Mouse (Mus musculus) urinary bladder, adult 18-20 months (tissue): Measurements from ENCODE around the gene Rgl1.

ENCODE experiments used
- DNase-seq, 2 experiments: peaks; one replicate each; pipeline ENCODE4 v3.0.0; 2022; ENCODE audit warnings: low spot score in 2 of 2, mixed read lengths in 2 of 2

Rgl1 gene

DNA sequence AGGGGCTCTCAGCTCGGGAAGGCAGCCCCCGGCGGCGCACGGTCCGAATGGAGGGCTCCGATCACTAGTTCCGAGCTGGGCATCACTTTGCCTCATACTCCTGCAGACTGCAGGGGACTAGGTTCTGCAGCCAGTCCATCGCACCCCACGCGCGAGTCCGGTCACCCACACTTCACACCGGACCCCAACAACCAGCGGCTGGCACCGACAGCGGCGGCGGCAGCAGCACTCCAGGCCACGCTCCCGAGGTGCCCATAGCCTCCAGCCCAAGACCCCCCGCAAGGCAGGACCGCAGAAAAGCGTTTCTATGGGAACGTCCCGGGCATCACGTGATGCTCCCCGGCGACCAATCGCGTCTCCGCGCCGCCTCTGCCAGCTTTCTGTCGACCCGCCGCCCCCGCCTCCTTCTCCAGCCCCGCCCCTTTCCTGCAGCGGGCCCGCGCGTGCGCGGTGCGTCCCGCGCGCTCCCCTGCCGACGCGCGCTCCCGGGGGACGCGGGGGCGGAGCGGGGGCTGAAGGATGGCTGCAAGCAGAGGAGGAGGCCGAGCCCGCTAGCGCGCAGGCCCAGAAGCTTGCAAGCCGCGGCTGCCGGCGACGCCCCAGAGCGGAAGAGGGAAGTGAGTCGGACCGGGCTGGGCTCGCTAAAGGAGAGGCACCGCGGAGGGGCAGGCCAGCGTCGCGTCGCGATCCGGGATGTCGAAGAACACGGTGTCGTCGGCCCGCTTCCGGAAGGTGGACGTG is at the start of gene Rgl1, which contains the start of gene Arpc5:
Rgl1 (minus strand) TSS at position 320 of the 741 bp plus-strand sequence.
Arpc5 (plus strand) TSS at position 511 of the 741 bp plus-strand sequence.
- peak; percentile 93 to 96 for DNase-seq

DNA sequence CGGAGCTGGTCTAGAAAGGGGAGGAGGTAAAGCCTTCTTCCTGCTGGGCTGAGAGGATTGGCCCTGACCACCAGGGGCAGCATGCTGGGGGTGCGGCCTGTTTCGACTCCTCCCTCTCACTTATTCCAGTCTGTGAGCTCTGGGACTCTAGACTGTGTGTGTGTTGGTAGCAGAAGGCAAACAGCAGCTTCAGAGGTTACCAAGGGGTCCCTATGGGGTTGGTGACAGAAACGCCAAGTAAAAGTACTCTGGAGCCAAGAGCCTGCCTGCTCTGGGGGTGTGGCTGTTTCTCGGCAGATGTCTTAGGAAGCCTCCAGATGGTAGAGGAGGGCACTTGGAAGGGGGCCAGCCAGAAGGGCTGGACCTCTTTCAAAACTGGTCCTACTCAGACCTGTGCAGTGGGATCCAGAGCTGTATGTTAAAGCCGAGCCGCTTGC is 49.1 kb upstream of the Rgl1 start:
- no peak for DNase-seq

GRCm38 (mm10) chr1:152810533-152811439 is 44.6 kb upstream of the Rgl1 start:
- no peak for DNase-seq

DNA sequence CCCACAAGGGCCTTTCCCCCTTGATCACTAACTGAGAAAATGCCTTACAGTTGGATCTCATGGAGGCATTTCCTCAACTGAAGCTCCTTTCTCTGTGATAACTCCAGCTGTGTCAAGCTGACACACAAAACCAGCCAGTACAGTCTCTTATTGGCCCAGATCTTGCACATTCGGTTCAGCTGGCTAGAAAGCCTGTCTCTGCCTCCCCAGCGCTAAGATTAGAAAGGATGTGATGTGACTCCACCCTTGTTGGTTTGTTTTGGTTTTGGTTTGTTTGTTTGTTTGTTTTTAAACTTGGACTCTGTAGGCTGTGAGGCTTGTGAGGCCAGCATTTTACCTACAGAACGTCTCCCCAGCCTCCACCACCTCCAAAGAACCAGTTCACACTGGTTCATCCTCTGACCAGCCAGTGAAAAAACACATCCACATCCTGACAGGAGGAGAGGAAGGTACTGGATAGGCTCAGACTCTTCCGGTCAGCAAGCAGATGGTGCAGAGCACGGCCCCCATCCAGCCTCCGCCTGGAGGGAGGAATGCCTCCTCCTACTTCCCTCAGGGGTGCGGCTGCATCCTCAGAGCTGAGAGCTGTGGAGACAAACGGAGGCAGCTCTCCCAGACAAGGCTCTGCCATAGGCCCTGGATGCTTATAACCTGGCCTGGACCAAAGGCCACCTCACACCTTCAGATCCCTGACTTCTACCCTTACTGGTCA is 43.5 kb upstream of the Rgl1 start:
- DNase-seq = no peak

DNA sequence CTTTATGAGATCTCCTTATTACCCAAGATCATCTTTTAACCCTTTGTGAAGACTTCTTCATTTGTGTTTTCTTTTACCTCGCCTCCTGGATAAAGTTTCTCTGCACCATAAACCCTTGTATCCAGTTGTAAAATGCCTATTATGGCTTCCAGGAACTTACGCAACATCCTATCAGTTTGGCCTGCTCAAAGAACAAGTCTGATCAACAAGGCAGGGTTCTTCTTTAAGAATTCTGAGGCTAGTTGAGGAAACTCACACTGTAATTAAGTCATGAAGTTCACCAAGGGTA is 42.2 kb upstream of the Rgl1 start:
- no peak for DNase-seq

- DNase-seq = no peak
These were observed 41.7 kb upstream of the Rgl1 start for GRCm38 (mm10) chr1:152807619-152808391.

DNA sequence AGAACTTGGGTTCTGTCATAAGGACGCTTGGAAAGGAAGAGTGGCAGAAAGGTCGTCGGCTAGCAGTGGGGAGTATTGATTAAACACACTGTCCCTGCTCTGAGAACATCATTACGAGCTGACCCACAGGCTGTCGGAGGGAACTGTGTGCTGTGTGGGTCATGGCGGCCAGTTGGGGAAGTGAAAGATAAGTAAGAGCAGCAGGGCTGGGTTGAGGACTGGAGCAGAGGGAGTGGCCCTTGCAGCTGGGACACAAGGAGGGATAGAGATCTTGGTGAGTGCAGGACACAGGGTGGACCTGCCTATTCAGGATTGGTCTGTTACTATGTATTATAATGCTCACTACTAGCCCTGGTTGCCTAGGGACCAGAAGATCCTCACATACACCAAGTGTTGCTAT is 38.8 kb upstream of the Rgl1 start:
- no peak for DNase-seq

DNA sequence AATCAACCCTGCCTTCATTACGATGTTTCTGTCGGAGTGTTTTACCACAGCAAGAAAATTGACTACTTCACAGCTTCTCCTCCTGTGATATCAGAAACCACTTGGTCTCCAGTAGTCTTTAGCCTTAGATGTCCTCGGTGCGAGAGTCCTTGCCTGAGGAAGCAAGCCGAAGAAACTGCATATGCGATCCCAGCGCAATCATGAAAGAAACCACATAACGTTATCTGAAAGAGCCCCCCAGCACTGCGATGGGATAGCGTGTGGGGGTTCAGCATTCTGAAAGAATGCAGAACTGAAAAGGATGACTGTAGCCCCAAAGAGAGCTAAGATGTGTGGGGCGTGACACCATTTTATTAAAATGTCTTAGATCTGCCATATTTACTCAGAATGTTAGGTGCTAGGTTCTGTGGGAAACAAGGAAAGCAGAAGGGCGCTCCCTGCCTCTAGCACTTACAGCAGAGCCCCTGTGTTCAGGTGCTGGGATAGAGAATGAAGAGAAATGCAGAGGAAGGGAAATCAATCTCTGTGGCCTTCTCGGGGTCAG is 34.6 kb upstream of the Rgl1 start:
- no peak for DNase-seq

DNA sequence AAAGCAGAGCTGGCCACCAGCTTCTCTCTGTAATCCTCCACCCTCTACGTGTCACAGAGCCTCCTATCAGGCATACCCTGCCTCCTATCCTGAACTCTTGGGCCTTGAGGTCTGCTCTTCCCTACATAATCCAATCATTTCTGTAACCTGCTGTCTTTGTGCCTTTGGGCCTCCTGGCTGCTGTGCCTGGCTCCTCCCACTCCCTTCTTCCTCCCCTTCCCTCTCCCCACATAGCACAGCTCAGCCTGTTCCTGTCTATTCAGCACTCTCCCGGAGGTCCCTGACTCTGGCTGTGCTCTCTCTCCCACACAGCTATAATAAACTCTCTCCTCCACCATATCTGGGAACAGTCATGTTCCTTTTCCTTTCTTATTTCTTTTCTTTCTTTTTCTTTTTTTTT is 33.7 kb upstream of the Rgl1 start, which contains the start of gene Ncf2:
Ncf2 (plus strand) TSS at position 298 of the 400 bp plus-strand sequence.
- DNase-seq = no peak

DNA sequence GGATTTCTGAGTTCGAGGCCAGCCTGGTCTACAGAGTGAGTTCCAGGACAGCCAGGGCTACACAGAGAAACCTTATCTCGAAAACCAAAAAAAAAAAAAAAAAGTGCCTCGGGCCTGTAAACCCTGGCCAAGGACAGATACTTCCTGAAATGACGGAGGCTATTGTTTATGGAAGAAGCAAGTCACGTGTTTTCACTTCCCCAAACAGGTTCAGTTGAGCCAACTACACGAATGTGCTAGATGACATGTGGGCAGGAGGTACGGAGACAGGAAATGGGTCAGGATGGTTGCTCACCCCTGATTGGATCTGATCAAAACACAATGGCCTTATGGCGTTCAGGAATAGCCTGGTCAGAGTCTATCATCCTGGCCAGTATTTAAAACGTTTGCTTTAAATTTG is 32.0 kb upstream of the Rgl1 start:
- no peak for DNase-seq

DNA sequence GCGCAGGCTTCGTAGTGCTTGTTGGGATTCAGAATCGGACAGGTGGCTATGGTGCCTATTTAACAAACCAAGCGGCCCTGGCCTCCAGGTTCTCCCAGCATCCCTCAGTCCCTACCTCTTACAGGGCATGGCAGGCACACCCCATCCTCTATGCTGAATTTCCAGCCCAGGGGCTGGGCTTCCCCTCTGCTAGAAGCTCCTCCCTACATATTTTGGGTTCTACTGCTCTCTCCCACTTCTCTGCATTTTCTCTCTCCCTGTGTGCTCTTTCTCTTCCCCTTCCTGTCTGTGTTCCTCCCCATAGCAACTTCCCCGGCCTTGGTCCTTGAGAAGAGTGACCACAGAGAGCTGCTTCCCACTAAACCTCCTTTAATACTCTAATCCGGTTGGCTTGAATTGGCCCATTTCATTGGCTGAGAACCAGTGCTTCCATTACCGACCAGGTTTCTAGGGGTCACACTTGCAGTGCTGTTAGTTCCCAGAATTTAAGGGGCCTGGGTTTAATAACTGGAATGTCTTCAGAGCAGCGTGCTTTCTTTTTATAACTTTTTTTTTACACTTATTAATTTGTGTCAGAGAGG is 30.6 kb upstream of the Rgl1 start:
- DNase-seq = no peak

DNA sequence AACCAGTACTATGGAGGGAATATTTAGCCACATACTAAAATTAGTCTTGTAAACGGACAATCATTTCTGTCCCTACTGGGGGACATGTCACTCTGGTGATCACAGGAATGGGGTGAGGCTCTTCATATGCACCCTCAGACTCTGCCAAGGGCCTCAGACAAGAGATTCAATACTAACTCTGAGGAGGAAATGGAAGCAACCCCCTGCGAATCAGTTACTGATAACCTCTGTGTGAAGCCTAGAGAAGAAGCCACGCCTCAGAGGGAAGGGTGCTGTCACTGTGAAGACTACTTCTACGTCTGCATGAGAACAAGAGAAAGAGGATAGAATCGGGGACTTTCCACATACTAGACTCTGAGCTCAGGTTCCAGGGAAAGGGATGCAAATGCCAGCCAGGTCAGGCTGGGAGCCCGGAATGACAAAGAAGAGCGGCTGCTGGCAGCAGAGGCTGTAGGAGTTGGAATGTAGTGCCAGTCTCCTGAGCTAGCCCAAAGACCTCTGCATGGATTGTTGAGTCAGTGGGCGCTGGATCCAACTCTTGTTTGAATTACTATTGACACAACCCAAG is 29.6 kb upstream of the Rgl1 start:
- DNase-seq = no peak

DNA sequence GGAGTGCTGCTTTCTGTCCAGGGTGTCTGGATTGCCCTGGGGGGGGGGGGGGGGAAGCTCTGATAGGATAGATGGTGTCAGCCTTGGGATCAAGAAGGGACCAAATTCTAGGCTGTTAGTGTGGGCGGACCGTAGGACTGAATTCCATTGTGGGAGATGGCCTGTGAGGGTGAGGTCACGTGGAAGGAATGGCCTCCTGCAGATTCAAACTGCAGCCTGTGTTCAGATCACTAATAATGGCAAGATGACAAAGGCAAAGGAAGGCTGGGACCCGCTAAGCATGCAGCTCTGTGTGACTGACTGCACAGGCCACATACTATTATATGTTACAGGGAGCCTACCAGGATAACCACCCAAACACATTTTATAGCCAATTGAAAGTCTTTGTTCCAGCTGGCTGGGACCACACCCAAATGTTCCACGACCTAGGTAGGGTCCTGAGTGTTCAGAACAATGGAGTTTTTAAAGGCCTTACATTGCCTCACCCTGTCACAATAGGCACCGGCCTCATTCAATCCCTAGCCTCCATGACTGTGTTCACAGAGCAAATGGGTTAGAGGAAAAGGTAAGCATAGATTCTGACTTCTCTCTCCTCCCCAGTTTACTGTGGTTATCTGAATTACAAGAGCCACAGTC is 27.5 kb upstream of the Rgl1 start:
- DNase-seq = no peak

DNA sequence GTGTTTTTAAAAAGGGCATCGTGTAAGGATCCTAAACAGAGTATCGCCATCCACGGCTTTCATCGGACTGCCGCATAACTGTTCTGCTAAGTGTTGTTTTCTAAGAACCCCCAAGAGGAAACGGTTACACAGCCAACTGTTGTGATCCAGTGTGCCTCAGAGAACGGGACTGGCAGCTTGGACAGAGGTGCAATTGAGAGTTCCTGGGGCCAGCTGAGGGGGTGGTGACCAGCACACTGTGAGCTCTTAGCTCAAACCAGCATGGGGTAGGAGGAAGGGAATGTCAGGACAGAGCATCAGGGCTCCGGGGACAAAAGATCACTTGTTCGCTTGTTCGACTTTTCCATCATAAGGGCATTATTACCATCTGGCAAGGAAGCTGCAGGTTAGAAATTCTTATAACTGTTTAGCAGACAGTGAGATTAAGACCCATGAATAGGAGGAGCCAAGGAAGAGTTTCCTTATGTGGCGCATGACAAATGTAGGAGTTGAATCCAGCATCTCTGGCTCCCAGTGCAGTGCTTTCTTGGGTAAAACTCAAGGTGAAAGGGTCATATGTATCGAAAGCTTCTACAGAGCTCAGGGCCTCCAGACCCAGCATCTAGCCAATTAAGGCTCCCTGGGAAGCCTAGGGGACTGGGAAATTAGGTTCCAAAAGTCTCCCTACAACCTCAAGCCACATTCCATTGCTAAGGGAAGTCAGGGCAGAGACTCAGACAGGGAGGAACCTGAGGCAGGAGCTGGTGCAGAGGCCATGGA is 26.8 kb upstream of the Rgl1 start:
- no peak for DNase-seq

- DNase-seq = no peak
These were observed 25.1 kb upstream of the Rgl1 start for GRCm38 (mm10) chr1:152791269-152791668.

- no peak for DNase-seq
These were observed 24.7 kb upstream of the Rgl1 start for GRCm38 (mm10) chr1:152790821-152791220.

DNA sequence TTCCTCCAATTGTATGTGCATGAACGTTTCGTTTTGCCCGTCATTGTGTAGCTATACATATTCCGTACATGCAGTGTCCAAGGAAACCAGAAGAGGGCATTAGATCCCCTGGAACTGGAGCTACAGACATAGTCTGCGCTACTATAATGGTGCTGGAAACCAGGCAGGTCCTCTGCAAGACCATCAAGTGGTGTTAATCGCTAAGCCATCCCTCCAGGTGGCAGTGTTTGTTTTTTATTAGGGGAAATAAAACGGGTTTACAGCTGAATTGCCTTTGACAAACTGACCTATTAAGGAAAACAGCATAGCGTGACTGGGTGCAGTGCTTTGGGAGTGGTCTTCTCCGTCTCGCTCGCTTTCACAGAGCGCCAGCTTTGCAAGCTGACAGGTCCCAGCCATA is 24.1 kb upstream of the Rgl1 start:
- no peak for DNase-seq

GRCm38 (mm10) chr1:152788121-152788660 is 22.0 kb upstream of the Rgl1 start:
- no peak for DNase-seq

GRCm38 (mm10) chr1:152786953-152787352 is 20.8 kb upstream of the Rgl1 start:
- DNase-seq = no peak
